Mouse (Mus musculus) CD4-positive, CD25-positive, alpha-beta regulatory T cell, adult 9 weeks (primary cell): ENCODE data around the gene Obp1b. TPM values are rescaled to one million over a fixed set of nuclear protein-coding genes. Genes with fewer than 3 reads are reported as not detected.

Experiments used
- polyA plus RNA-seq: library from polyadenylated mRNA; unstranded; fragments of 100-300 nt; shearing (Covaris generic); gene quantifications from one replicate; pipeline ENCODE4 v1.2.1, GENCODE M21; 2017

Obp1b gene
- polyA plus RNA-seq, result not detected

GRCm38 (mm10) chrX:78186477-78186876 lies at the start of gene Obp1b:
Gene Obp1b, plus strand, starts transcription at chrX:78186777.

Other genes with a start within 250 kb of the Obp1b start
- gene Obp1a, start 95.4 kb upstream of the Obp1b start, polyA plus RNA-seq, result not detected
- not detected for gene Gm5938, start 61.3 kb upstream of the Obp1b start, polyA plus RNA-seq
- not detected for gene Gm14743, start 59.1 kb downstream of the Obp1b start, polyA plus RNA-seq
- not detected for gene 4930480E11Rik, start 182.9 kb downstream of the Obp1b start, polyA plus RNA-seq